Mouse (Mus musculus) granulocyte monocyte progenitor cell, adult 5-6 weeks (primary cell): Measurements from ENCODE around the gene Jmy. TPM values are rescaled to one million over a fixed set of nuclear protein-coding genes. Genes with fewer than 3 reads are reported as not detected.

ENCODE experiments used
- ATAC-seq: replicated peaks from 2 replicates; pipeline ENCODE4 v1.8.0; 2016; ENCODE audit warnings: mild to moderate bottlenecking, moderate TSS enrichment, inconsistent platforms; ENCODE audit not compliant: poor library complexity, severe bottlenecking
- total RNA-seq, 2 experiments: library from RNA; stranded (forward) in 1 of 2; stranded (reverse) in 1 of 2; fragments of 200-712, 200-1000 nt in 1 of 2; fragments of >200 nt in 1 of 2; fragmentation: Nextera tagmentation in 1 of 2; gene quantifications; 2 replicates each; pipeline ENCODE4 v1.2.3; 2014 to 2017

Jmy gene
- total RNA-seq, 2 experiments from 2014 or later, result 6.4 to 8.6 TPM

- no peak for ATAC-seq
Observed at GRCm38 (mm10) chr13:93383092-93383491, 116.5 kb downstream of the Jmy start.

- no peak for ATAC-seq
Observed at GRCm38 (mm10) chr13:93381301-93381700, 118.3 kb downstream of the Jmy start.

DNA sequence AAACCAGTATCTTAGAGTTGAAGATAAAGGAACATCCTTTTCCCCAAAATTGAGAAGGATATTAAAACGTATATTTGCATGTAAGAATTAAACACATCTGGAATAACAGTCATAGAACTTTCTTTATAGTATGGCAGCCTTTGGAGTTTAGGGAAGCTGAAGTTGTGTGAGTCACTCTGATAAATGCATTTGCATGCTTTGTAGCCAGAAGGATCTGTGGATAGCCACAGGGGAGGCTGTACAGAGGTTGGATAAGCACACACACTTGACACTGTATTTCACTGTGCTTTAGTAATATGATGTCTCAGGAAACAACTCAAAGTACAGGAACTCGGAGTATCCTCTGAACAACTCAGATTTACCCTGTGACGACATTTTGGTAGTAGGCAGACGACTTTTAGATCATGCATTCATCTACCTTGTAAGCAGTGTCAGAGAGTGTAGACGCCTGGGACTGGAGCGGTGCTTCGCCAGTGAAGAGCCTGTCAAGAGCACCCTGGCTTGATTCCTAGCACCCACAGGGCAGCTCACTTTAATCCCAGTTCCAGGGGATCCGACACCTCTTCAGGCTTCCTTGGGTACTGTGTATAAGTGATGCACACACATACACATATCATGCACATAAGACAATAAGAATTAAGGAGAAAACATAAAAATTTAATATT lies 119.1 kb downstream of the Jmy start:
- no peak for ATAC-seq

Other genes with a start within 250 kb of the Jmy start
- gene Homer1, start 200.2 kb downstream of the Jmy start, total RNA-seq (2014; fragmentation: Nextera tagmentation), result 11.0 and 13.0 TPM in 2 replicates
- gene Homer1, start 200.2 kb downstream of the Jmy start, total RNA-seq (2017), result 13.7 and 18.4 TPM in 2 replicates
- not detected in 2 replicates for gene Bhmt, start 138.2 kb upstream of the Jmy start, total RNA-seq (2014; fragmentation: Nextera tagmentation)
- gene Bhmt, start 138.2 kb upstream of the Jmy start, total RNA-seq (2017), result not detected in 2 replicates
- gene Bhmt2, start 174.5 kb upstream of the Jmy start, total RNA-seq (2014; fragmentation: Nextera tagmentation), result not detected in 2 replicates
- not detected in 2 replicates for gene Bhmt2, start 174.5 kb upstream of the Jmy start, total RNA-seq (2017)
- not detected in 2 replicates for gene Dmgdh, start 174.6 kb upstream of the Jmy start, total RNA-seq (2014; fragmentation: Nextera tagmentation)
- not detected in 2 replicates for gene Dmgdh, start 174.6 kb upstream of the Jmy start, total RNA-seq (2017)